Mouse (Mus musculus) right cerebral cortex, postnatal 10 days (tissue): Measurements from ENCODE around the gene Fmc1.
A peak's percentile ranks its signal among the peaks of the same experiment; 100 is the strongest.

Source experiments
- DNase-seq, 2 experiments: peaks; one replicate each; pipeline ENCODE4 v3.0.0; 2021; ENCODE audit warnings: low spot score in 2 of 2

The Fmc1 gene

GRCm38 (mm10) chr6:38551989-38552635 is 18.8 kb downstream of the Fmc1 start:
- peak; percentile 98 to 99 for DNase-seq

GRCm38 (mm10) chr6:38552636-38553000 is 19.3 kb downstream of the Fmc1 start:
- no peak for DNase-seq

GRCm38 (mm10) chr6:38576096-38576495 is 42.8 kb downstream of the Fmc1 start:
- no peak for DNase-seq

DNA sequence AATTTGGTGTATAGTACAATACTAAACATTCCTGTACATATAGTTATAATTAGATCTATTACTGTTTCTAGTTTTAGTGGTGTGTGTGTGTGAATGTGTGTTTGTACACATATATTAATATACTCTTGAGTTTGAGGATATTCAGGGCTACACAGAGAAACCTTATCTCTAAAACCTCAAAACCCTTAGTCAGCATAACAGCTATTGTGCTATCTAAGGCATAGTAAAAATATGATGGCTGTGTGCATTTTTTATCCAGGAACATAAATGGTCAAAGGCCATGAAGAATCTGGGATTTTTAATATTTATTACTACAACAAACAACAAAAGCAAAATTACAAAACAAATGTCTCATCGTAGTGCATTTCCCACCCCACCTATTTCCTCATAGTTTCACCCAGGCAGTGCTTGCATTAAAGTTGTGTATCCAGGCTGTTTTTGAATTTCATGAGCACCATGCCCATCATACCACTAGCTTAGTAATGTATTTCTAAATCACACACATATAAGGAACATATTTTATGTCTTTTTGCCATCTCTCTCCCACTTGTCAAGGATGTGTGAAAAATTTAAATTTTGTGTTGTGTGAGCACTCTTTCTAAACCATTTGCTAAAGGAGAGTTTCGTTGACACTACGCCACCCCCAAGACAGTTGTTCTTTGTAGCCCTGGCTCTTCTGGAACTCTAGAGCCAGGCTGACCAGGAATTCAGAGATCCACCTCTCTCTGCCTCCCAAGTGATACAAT is 47.0 kb downstream of the Fmc1 start:
- no peak for DNase-seq

- DNase-seq, result no peak
Observed at GRCm38 (mm10) chr6:38581711-38582110, 48.4 kb downstream of the Fmc1 start.
